Mouse (Mus musculus): Measurements from ENCODE around the gene Usp22. TPM values are rescaled to one million over a fixed set of nuclear protein-coding genes. Genes with fewer than 3 reads are reported as not detected.
A peak's percentile ranks its signal among the peaks of the same experiment; 100 is the strongest.

Gene Usp22
- total RNA-seq (2017) = 97.9 and 121 TPM in 2 replicates

DNA sequence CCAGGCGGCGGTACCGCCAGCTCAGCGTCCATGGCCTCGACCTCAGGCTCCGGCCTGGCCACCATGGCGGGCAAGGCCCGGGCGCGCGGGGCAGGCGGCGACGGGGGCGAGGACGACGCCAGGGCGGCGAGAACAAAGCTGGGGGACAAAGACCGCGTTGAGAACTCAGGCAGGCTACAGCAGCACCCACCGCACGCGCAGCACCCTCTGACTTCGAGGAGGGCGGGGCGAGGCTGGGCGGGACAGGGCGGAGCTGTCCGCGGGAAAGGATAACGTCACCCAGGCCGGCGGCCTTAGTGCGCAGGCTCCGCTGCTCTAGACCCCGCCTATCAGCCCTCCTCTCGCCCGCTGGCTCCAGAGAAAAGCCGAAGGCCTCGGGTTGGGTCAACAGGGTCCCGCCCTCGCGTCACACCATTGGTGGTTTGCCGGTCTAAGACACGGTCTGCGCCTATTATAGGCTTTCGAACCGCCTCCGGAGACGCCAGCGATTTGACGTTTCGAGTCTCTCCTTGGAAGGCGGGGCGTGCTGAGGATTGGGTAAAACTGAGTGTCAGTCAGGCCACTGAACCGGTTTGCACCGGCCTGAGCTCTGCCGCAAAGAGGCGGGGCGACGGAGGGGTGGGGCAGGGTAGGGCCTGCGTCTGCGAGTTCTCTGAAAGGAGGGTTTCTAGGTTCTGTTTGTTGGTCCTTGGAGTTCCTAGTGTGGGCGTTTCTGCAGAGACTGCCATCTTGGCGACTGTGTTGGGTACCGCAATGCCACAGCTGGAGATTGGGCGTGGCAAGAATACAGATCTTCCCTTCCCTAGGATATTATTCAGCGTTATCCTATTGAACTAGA, at the start of gene Usp22:
Usp22 (minus strand) TSS at position 235 of the 838 bp plus-strand sequence.
- peak; percentile 95 to 96 for ATAC-seq (replicated peaks in 1 of 2; ENCODE audit: insufficient read depth in 1 of 2, low FRiP score in 2 of 2, low TSS enrichment in 1 of 2, low read depth in 1 of 2, poor library complexity in 2 of 2, severe bottlenecking in 2 of 2)

DNA sequence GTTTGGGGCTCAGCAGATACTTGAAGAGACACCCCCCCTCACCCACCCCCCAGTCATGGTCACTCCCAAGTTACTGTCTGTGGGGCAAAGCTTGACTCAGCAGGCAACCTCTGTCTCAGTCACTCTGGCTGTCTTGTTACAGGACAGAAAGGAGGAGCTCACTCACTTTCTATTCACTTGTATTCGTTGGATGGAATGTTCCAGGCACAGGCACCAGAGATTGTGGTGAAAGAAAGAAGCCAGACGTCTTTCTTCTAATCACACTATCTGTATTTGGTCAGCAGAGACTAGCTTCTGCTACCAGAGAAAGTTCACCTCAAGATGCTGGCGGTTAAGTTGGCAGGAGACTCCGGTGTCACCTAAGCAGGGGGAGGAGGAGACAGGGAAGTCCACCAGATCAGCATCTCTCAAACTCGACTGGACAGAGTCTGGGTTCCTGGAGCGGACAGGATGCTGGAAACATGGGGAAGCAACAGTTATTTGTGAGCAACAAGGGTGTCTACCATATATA, 49.4 kb upstream of the Usp22 start:
- ATAC-seq (replicated peaks in 1 of 2; ENCODE audit: insufficient read depth in 1 of 2, low FRiP score in 2 of 2, low TSS enrichment in 1 of 2, low read depth in 1 of 2, poor library complexity in 2 of 2, severe bottlenecking in 2 of 2) = no peak

DNA sequence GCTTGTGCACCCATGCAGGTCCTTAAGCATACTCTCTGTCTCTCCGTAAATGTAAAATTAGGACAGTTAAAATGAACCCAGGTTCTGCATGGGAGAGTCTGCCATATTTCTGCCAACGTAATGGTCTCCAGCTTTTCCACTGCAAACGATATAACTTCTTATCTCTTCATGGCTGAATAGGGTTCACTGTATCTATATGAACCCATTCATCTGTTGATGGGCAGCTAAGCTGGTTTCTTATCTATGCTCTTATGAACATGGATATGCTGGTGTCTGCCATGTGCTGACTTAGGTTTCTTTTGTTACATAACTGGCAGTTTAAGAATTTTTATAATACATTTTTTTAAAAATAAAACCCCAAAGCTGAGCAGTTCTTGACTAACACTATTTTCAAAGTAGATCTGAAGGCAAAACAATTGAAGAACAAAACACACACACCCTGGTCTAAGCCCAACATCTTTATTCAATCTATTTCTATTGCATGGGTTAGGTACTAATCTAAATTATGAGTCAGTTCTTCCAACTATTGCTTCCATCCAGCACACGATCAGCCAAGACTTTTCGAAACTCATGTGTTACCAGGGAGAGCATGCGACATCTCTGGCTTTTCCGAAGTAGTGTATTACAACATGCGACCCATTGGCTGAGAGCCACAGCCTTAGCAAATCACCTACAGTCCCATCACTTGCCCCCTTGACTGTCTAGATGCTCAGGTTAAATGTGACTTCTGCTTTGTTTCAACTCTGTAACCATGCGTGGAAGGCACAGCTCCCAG, 48.3 kb upstream of the Usp22 start:
- ATAC-seq (replicated peaks in 1 of 2; ENCODE audit: insufficient read depth in 1 of 2, low FRiP score in 2 of 2, low TSS enrichment in 1 of 2, low read depth in 1 of 2, poor library complexity in 2 of 2, severe bottlenecking in 2 of 2) = no peak

DNA sequence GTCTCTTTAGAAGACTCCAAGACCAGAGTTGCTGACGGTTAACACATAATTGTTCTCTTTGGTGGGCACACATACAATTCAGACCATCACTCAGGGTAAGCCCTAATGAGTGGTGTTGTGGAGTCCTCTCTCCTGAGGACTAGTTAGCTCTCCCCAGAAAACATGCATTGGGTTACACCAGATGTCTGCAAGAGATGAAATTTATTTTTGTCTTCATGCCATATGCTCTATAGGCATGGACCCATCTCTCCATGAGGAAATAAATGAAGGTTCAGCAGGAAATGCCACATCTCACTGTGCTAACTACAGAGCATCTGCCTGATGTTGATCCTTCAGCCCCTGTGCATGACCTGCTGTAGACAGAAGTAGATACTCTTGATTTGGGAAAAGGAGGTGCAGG, 47.2 kb upstream of the Usp22 start:
- no peak for ATAC-seq (replicated peaks in 1 of 2; ENCODE audit: insufficient read depth in 1 of 2, low FRiP score in 2 of 2, low TSS enrichment in 1 of 2, low read depth in 1 of 2, poor library complexity in 2 of 2, severe bottlenecking in 2 of 2)

DNA sequence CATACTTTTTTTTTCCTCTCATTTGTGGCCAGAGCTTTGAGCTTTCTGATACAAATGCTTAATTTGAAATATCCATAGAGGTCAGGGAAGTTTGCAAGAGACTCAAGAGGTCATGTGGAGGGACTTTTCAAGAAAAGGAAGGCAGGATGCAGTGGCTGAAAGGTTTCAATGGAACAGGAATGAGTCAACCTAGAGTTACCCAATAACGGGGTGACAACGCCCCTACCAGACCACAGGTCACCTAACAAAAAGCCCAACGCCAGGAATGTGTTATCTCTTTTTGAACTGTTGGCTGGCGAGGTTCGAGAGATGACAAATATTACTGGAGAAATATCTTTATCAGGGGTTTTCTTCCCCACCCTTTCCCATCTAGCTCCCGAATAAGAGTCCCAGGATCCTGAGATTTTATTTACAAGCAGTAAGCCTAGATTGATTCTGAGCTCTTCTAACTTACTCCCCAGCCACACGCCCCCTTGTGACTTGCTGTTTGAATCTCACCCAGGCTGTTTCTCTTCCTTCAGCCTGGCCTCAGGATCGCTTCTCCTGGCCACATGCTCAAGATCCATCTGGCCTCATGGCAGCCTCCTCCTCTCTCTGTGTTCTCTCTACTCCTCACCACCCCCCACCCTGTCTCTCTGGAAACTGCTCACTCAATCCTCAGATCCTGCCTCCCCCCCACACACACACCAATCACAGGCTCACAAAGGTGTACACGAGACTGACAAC, 45.5 kb upstream of the Usp22 start:
- ATAC-seq (replicated peaks in 1 of 2; ENCODE audit: insufficient read depth in 1 of 2, low FRiP score in 2 of 2, low TSS enrichment in 1 of 2, low read depth in 1 of 2, poor library complexity in 2 of 2, severe bottlenecking in 2 of 2) = no peak

DNA sequence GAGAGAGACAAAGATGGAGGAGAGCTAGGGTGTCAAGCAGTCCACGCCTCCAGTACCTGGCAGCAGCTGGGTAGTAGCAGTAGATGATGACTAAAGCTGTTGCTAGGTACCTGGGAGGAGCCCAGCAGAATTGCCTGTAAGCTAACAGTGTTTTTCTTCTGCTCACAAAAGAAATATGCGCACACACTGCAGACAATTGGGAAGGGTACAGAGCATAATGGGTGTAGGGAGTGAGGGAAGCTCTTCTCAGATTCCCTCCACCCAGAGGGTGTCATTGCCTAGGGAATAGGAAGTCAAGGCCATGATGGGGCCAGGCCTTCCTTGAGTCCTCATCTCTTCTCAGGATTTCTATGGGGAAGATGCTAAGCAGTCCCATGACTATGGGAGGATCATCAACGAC, 41.1 kb upstream of the Usp22 start:
- no peak for ATAC-seq (replicated peaks in 1 of 2; ENCODE audit: insufficient read depth in 1 of 2, low FRiP score in 2 of 2, low TSS enrichment in 1 of 2, low read depth in 1 of 2, poor library complexity in 2 of 2, severe bottlenecking in 2 of 2)

DNA sequence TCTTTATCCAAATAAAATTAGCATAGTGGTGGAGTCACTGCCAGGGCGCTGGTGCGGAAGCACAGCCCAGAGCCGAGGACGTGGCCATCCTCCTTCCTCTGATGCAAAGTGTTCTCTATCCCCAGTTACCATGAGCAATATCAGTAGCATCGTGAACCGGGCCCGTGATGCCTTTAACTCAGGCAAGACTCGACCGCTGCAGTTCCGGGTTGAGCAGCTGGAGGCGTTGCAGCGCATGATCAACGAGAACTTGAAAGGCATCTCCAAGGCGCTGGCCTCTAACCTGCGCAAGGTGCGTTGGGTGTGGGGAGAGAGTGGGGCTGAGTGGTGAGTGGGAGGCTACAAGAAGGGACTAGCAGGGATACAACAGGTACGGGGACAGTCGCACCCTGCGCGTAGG, 37.2 kb upstream of the Usp22 start:
- ATAC-seq (replicated peaks in 1 of 2; ENCODE audit: insufficient read depth in 1 of 2, low FRiP score in 2 of 2, low TSS enrichment in 1 of 2, low read depth in 1 of 2, poor library complexity in 2 of 2, severe bottlenecking in 2 of 2) = no peak

DNA sequence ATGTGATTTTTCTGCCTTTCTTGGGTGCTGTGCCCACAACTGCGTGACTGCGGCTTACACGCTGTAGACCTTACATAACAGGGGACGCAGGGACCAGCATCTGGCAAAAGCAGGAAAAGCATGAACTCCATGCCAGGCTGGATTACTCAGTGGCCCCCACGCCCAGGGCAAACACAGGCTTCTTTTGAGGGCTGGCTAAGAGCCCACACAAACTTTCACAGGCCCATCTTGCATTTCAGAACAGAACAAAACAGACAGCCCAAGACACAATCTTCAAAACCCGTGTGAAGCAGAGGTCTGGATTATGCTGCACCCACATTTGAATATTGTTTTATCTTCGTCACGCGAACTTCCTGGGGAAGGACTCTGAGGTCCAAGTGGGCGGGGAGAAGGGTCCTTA, 33.5 kb upstream of the Usp22 start:
- ATAC-seq (replicated peaks in 1 of 2; ENCODE audit: insufficient read depth in 1 of 2, low FRiP score in 2 of 2, low TSS enrichment in 1 of 2, low read depth in 1 of 2, poor library complexity in 2 of 2, severe bottlenecking in 2 of 2) = no peak

DNA sequence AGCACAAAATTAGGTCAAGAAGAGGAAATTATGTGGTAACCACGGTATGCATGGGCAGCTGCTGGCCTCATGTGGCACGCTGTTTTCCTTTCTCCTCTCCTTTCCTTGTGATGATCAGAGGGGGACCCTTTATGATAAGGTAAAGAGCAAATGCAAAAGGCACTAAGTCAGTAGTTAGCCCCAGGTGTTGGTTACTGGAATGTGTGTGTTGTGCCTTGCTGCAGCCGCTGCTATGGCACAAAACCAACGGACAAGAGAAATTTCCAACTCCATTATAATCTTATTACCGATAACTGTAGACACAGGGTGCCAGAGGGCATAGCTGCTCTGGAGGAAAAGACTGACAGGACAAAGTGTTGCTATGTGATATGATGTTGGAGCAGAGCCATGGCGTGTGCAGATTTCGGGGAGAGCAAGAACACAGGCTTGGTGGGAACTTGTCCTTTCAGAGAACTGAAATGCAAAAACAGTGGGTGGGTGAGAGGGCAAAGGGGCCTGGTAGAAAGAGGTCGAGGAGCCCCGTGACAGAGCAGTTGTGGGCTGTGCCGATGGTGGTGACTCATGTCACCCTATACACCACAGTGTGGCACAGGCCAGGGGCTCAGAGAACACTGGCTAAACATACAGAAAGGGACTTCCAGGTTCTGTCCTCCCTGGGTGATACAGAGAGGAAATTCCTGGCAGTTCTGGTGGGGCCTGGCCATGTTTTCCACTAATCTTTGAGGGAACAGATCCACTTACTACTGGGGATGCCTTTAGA, 32.8 kb upstream of the Usp22 start, which contains the start of gene Aldh3a1:
Aldh3a1 (plus strand) TSS at position 51 of the 760 bp plus-strand sequence.
- ATAC-seq (replicated peaks in 1 of 2; ENCODE audit: insufficient read depth in 1 of 2, low FRiP score in 2 of 2, low TSS enrichment in 1 of 2, low read depth in 1 of 2, poor library complexity in 2 of 2, severe bottlenecking in 2 of 2) = 0 out of 4 replicates have a peak, but pooled peaks of 1 of the 2 experiments have one; percentile 27

DNA sequence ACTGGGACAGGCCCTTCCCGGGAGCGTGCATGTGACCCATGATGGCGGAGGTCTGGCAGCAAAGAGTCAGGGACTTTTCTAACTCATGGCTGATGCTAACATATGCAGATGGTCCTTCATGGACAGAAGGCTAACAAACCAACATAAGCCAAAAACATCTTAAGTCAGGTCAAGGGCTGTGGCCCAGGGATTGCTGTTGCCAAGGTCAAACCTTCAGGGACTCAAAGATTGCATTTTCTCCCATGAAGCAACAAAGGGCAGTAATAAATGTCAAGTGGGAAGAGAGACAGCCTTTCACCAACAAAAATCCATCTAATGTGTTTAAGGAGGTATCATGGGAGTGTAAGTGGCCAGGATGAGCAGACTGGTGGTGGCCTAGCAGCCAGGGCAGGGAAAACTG, 31.3 kb upstream of the Usp22 start:
- ATAC-seq (replicated peaks in 1 of 2; ENCODE audit: insufficient read depth in 1 of 2, low FRiP score in 2 of 2, low TSS enrichment in 1 of 2, low read depth in 1 of 2, poor library complexity in 2 of 2, severe bottlenecking in 2 of 2) = no peak

DNA sequence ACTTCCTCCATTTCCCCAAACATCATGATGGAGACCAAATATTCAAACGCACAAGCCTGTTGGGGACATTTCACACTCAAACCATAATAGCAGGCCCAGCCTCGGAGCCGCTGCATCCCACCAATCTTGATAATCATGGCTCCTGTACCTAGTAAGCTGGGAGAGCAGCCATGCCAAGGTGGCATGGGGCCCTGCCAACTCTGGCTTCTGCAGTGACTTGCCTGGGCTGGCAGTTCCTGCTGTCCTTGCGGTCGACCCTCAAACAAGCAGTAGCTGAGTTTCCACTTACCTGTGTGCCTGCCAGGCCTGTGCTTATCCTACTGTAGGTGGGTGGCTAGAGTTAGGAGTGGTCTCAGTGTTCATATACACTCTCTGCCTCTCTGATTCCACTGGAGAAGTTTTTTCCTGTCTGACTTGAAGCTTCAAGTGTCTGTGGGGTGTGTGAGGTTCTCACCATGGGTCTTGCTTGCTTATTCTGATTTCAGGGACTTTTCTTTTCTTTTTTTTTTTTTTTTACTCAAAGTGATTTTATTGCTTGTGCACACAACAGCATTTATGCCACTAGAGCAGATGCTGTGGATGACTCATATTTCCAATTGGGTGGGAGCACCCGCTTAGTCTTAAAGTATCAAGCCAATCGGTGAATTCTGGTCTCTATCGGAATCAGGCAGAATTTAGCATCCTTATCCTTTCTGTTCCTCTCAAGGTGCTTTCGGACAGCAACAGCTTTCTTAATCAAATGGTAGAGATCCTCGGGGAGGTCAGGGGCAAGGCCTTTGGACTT, 30.5 kb upstream of the Usp22 start:
- ATAC-seq (replicated peaks in 1 of 2; ENCODE audit: insufficient read depth in 1 of 2, low FRiP score in 2 of 2, low TSS enrichment in 1 of 2, low read depth in 1 of 2, poor library complexity in 2 of 2, severe bottlenecking in 2 of 2) = no peak

DNA sequence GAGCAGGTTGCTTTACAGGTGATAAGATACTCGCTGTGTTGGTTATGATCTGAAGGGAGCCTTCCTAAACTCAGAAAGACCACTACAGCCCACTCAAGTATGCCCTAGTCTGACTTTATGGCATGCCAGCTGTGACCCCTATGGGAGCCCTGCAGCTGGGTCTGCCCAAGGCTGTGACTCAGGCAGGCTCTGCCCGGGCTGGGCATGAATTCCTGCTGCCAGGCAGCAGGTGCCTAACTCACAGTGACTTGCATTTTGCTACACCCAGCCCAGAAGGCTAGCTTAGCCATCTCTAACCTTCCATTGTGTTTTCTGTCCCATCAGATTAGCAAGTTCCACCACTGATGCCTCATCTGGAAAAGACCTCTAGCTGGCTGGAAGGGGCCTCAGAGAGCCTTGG, 28.0 kb upstream of the Usp22 start:
- ATAC-seq (replicated peaks in 1 of 2; ENCODE audit: insufficient read depth in 1 of 2, low FRiP score in 2 of 2, low TSS enrichment in 1 of 2, low read depth in 1 of 2, poor library complexity in 2 of 2, severe bottlenecking in 2 of 2) = no peak

DNA sequence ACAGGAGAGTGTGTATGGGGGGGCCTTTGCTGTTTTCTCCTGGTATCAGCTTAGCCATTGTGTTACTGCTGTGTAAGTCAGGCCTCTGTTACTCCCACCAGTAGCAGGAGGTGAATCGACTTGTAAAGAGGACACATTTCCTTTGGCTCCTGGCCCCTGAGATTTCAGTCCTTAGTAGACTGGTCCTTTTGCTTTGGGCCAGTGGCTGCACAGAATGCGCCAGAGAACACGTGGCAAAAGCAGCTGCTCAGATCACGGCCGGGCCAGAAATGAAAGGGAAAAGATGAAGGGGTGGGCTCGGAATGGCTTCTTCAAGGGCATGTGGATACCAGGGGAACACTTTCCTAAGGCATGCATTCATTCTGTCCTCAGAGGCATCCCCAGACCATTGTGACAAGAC, 27.3 kb upstream of the Usp22 start:
- ATAC-seq (replicated peaks in 1 of 2; ENCODE audit: insufficient read depth in 1 of 2, low FRiP score in 2 of 2, low TSS enrichment in 1 of 2, low read depth in 1 of 2, poor library complexity in 2 of 2, severe bottlenecking in 2 of 2) = no peak

DNA sequence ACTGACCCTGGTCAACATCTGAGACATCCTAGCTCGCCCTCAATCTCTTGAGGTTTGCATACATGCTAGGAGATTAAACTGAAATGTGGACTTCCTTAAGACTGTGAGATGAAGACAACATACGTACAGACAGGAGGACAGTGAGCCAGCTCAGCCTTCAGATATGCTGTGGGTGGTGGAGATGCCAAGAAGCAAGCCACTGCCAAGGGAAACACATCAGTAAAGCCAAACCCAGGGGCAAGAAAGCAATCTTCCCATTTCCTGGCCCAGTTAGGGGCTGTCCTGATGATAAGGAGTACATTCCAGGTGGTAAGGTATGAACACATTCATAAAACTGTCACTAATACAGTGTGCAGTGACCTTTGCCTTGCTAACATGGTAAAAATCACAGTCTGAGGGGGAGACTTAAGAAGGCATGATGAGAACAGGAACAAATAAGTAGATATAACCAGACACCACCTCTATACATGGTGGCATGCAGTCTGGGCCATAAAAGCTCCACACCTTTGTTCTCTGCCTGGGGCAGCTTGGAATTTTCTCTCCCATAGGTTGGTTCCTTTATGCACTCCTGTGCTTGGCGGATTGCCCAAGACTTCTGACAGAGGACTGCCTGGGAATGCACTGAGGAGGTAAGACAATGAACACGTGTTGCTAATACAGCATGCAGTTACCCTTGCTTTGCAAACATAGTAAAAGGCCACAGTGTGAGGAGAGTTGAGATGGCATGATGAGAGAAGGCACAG, 24.9 kb upstream of the Usp22 start:
- no peak for ATAC-seq (replicated peaks in 1 of 2; ENCODE audit: insufficient read depth in 1 of 2, low FRiP score in 2 of 2, low TSS enrichment in 1 of 2, low read depth in 1 of 2, poor library complexity in 2 of 2, severe bottlenecking in 2 of 2)

DNA sequence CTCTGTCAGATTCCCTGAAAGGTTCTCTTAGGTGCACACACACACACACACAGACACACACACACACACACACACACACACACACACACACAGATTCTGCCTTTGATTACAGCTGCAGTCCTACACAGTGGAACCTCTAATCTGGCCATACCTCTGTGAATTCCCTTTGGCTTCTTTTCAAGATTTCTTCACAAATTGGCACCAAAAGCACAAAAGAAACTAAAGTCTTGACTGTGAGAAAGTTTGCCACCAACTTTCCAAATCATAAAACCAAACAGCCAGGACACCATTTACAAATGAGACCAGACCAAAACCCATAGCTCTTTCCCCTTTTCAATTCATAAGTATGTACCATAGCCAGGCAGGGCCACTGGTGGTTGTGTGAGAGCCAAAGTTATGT, 23.1 kb upstream of the Usp22 start:
- no peak for ATAC-seq (replicated peaks in 1 of 2; ENCODE audit: insufficient read depth in 1 of 2, low FRiP score in 2 of 2, low TSS enrichment in 1 of 2, low read depth in 1 of 2, poor library complexity in 2 of 2, severe bottlenecking in 2 of 2)

Measured in hematopoietic stem cell, adult 5-6 weeks (primary cell).